Mouse (Mus musculus): ENCODE results near the gene A930004D18Rik.
A peak's percentile ranks its signal among the peaks of the same experiment; 100 is the strongest.

Gene A930004D18Rik

GRCm38 (mm10) chr2:18037491-18037890, at the start of gene A930004D18Rik:
A930004D18Rik (minus strand) TSS chr2:18037737.
- DNase-seq (ENCODE audit: low read depth) = no peak

DNA sequence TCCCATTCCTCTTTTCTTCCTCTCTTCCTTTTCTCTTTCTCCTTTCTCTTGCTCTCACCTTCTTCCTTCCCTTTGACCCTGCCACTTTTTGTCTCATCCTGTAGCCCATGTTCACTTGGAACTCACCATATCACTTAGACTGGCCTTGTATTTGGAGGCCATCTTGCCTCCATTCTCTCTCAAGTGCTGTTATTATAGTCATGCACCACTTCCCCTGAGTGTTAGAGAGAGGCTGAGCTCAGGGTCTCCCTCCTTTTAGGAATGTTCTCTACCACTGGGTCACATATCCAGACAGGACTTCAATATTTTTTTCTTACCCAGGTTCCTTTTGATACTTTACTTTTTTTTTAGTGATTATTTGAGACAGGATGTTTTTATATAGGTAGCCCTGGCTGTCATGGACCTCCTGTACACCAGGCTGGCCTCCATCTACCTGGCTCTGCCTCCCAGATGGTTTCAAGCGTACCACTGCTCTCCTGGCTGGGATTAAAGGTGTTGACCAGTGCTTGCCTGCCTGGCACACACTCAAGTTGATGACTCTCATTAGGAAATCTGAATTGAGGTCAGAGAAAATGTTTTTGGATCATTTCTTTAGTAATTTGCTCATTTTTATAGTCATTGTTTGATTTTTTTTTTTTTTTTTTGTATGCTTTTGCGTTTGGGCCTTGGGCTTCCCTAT, 42.8 kb upstream of the A930004D18Rik start:
- DNase-seq (ENCODE audit: low read depth) = no peak

DNA sequence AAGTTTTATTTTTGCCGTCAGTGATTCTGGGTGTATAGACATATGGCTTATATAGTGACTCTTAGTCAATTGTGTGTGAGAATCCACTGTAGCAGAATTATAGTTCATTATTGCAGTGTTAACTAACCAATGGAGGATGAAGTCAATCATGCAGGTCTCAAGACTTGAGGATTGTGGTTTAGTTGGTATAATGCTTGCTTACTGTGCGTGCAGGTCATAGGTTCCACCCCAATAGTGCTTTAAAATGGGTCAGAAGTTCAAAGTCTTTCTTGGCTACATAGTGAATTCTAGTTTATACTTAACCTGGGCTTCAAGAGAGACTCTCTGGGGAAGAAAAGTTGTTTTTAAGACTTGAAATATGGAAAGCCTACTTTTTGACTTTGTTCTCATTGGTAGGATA, 34.4 kb upstream of the A930004D18Rik start:
- DNase-seq (ENCODE audit: low read depth) = no peak

DNA sequence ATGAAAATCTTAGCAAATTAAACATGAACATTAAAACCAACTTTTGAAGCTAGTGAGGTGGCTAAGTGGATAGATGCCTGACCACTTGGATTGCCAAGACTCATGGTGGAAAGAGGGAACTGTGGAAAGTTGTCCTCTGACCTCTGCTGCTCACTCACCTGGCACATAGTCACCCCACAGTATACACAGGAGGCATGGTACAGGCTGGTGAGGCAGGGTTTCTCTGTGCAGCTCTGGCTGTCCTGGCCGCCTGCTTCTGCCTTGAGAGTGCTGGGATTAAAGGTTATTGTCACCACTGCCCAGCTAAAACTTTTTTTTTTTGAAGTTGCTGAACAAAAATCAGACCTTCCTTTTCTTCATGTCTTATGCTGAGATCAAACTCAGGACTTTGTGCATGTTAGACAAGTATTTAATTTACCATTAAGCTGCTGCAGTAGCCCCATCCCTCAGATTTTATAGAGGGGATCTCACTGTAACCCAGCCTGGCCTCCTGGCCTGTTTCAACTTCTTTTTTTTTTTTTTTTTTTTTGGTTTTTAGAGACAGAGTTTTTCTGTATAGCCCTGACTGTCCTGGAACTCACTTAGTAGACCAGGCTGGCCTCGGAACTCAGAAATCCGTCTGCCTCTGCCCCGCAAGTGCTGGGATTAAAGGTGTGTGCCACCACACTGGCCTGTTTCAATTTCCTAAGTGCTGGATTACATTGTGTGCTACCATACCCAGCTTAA, 30.7 kb upstream of the A930004D18Rik start:
- DNase-seq (ENCODE audit: low read depth) = no peak

DNA sequence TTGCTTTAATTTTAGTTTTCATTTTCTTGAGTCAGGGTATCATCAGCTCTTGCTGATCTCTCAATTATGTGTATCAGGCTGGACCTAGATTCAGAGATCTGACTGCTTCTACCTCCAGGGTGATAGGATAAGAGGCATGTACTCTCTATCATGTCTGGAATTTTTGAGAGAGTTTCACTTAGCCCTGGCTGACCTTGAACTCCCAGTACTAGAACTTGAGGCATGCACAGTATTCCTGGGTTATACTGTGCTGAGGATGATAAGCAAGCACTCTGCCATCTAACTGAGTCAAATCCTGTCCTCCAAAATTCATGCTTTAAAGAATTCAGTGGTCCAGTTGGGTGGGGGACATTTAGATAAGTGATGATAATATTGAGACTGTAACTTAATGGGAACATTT, 28.9 kb upstream of the A930004D18Rik start:
- DNase-seq (ENCODE audit: low read depth) = no peak

GRCm38 (mm10) chr2:18065708-18066030, 28.1 kb upstream of the A930004D18Rik start:
- DNase-seq (ENCODE audit: low read depth) = no peak

- no peak for DNase-seq (ENCODE audit: low read depth)
Measured at GRCm38 (mm10) chr2:18064941-18065707, 27.6 kb upstream of the A930004D18Rik start.

DNA sequence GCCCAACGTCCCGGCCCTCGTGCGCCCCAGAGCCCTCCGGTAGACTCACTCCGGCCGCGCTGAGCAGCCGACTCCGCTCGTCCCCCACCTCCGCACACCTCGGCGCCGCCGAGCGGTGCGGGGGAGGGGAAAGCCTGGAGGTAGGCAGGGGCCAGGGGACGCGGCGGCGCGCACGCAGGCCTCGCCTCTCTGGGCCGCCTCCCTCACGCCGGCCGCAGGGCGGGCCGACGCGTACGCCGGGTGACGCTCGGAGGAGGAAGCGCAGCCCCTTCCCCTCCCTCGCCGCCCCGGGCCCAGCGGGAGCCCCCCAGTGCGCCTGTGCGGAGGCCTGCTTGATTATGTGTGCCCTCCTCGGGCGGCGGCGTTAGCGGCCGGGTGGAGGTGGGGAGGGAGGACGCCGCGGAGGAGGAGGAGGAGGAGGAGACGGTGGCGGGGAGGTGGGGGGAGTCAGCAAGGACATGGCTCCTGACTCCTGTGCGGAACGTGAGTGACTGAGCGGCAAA, 26.9 kb upstream of the A930004D18Rik start:
- DNase-seq (ENCODE audit: low read depth) = peak; percentile 78

DNA sequence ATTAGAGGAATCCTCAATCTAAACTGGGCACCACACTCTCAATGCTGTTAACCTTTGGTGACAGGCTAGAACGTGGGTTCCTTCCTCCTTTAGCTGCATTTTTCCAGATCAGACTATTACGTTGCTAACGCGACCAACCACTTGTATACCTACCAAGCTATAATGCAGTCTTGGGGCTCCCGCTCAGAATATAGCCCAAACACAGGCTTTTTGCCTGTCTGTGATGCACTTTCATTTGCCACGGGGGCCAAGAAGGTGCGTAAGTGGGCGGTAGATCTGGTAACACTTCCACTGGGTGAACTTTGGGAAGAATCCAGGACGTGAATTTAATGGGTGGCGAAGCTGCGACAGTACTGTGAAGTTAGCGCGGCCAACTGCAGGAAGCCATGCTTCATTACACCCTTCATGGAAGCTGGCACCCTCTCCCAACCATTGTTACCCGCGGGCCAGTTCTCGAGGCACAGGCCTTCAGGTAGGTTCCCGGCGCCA, 26.3 kb upstream of the A930004D18Rik start:
- no peak for DNase-seq (ENCODE audit: low read depth)

DNA sequence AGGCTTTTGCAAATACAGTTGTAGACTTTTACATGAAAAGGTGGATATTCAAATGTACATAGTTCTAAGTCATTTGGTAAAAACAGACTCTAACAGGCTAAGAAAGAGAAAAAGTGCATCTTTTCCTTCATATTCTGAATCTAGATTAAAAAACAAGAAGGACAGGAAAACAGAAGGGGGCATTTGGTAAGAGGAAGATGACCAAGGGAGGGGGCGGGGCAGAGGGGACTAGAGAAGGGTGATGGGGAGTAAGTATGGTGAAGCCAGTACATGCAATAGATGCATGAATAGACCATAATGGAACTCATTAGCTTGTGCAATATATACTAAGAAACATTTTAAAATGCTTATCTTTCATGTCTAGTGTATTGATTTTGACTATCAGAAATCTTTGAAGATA, 22.9 kb upstream of the A930004D18Rik start:
- no peak for DNase-seq (ENCODE audit: low read depth)

DNA sequence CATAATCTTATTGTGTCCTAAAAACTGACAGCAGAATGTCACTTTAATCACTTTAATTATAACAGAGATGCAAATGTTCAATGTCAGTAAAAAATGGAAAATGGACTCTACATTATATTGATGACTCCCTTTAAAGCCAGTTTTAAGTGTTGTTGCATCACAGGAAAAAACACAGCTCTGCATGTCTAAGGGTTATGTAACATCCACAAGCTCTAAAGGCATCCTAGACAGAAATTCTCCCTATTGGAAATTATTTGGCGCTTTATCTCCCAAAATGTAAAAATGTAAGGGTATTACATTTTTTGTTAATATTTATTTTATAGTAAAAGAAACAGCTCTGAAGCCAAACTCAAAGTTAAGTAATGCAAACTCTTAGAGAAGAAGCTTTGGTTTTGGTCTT, 22.4 kb upstream of the A930004D18Rik start:
- no peak for DNase-seq (ENCODE audit: low read depth)

DNA sequence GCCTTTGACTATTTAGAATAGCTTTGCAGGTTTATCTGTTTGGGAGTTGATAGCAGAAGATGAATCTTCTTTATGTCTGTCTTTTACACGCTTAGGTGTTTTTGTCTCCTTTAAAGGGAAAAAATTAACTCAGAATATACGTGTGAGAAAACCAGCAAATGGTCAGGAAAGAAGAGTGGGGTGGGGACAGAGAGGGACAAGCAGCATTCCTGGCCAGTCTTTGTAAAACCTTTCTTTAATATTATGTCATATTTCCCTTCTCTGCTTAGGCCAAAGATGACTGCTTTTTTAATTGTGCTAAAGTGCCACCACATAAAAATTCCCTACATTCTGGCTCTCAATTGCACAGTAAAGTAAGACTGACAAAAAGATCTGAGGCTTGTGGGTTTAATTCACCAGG, 21.5 kb upstream of the A930004D18Rik start:
- DNase-seq (ENCODE audit: low read depth) = no peak

- DNase-seq (ENCODE audit: low read depth) = no peak
Measured at GRCm38 (mm10) chr2:18058146-18058708, 20.7 kb upstream of the A930004D18Rik start.

DNA sequence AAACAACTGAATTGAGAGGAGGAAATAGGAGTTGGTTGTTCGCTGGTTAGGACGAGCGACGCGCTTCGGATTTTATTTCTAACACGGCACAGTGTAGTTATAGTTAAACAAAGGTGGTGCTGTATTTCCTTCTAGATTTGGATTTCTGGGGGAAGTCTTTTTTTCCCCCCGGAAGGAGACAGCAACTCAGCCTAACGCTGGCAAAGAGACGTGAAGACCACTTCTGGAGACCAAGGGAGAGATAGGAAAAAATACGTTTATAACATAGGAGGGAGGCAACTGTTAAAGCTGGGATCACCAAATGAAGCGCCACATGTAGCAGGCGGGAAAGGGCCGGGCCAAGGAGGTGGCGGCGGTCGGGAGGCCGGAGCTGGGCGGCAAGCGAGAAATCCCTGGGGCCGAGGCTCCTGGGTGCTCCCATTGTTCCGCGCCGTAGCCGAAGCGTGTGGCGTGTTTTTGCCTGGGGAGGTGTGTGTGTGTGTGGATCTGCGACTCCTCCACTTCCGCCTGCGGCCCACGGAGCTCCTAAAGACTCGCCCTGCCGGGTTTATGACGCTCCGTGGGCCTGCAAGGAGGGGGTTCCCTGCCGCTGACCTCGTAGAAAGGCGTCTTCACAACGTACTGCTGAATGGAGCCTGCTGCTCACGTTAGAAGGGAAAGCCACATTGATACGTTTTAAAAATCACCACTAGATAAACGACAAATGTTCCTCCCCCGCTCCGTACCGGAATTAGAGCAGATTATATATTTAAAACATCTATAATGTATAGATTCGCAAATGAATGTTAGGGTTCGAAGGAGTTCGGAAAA, 20.0 kb upstream of the A930004D18Rik start:
- no peak for DNase-seq (ENCODE audit: low read depth)

GRCm38 (mm10) chr2:18056786-18057255, 19.3 kb upstream of the A930004D18Rik start:
- DNase-seq (ENCODE audit: low read depth) = peak; percentile 88

GRCm38 (mm10) chr2:18055929-18056785, 18.6 kb upstream of the A930004D18Rik start:
- peak; percentile 79 for DNase-seq (ENCODE audit: low read depth)

DNA sequence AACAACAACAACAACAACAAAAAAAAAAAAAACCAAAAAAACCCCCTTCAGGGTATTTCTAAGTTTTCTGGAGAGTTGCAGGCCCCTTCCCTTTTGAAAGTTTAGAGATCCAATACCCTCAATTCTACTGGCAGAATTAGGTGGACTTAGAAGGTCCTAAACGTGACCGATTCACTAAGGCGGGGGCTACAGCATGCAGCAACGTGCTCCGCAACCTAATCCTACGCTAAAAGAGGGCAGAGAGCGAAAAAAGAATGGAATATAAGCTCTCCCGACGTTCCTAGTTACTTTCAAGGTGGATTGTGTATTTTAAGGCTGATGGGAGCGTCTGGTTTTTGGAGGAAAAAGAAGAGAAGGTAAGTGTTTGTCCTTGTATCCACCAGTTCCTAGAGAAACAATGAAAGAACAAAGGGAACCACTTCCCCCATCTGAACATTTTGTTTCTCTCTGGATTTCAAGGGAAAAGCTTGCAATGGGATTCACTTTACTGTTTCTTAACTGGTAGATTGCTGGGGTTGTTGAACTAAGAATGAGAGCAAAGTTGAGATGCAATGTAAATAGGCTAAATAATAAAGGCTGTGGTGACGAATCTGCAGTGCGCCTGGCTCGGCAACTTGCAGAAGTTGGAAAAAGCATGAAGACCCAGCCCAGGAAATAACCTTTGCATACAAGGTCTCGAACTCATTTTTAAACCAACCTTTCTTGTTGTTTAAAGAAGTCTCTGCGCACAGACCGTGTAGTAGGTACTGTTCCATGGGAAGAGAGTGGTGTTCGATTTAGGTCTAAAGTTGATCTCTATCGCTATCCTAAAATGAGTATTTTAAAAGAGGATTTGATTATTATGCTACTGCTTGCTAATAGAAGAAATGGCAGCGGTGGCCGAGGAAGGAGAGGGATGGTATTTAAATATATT, 17.7 kb upstream of the A930004D18Rik start, which contains the start of gene Mllt10:
Gene Mllt10, plus strand, starts transcription at position 222 of the 913 bp plus-strand sequence.
- no peak for DNase-seq (ENCODE audit: low read depth)

DNA sequence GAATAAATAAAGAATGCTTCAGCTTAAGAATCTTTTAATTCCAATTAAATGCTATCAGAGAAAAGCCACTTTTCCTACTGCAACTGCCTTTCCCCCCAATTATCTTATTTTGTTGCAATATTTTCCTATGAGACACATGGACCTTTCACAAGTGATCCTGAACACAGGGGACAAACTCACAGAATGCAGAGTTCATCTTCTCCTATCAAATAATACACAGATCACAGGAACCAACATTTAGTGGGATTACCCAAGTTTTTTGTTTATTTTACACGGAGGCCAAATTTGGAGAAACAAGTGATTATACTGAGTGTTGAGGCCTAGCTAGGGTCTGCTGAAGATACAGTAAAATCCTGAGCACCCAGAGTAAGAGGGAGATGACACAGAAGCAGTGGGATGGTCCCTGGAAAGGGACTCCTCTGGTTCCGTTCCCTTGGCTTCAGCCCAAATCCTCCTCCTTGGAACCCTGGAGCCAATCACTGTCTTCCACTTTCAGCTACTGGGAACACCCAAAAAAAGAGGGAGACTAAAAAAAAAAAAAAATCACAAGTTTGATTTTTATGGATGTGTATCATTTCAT, 16.5 kb upstream of the A930004D18Rik start:
- DNase-seq (ENCODE audit: low read depth) = no peak

Data from c-Kit-positive CD71-positive TER-119-negative erythroid progenitor cells, embryonic 14.5 days (primary cell).